Mouse (Mus musculus): ENCODE results near the gene Evx1. TPM values are rescaled to one million over a fixed set of nuclear protein-coding genes. Genes with fewer than 3 reads are reported as not detected.

Evx1 gene
- polyA plus RNA-seq (2011; ENCODE audit: insufficient read length, low read depth, missing spikeins) = not detected in 2 replicates

DNA sequence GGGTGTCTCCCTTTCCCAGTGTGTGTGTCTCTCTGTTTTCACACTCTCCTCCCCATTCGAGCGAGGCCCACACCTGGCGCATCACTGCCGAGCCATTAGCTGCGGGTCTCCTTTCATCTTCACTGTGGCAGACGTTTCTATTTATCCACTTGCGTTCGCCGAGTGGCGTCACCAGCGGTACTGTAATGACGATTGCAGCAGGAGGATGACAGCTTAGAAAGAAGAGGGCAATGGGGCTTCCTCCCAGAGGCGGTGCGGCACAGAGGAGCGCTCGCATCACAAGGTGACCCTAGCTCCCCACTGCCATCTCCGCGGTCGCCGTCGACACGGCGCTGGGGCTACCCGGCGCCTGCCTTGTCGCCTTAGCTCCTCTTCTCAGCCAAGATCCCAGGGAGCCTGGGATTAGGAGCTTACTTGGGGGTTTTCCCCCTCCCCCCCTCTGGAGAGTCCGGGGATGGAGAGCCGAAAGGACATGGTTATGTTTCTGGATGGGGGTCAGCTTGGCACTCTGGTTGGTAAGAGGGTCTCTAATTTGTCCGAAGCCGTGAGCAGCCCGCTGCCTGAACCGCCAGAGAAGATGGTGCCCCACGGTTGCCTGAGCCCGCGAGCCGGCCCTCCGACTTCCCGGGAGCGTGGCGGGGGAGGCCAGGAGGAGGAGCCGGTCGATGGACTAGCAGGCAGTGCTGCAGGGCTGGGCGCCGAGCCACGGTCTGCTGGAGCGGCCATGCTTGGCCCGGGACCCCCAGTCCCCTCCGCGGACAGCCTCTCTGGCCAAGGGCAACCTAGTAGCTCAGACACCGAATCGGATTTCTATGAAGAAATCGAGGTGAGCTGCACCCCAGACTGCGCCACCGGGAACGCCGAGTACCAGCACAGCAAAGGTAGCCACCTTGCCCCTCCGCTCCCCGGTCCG lies at the start of gene Evx1:
TSS of gene Evx1 (plus strand) at position 108 of the 913 bp plus-strand sequence.
- Histone ChIP-seq H3K4me3 (ENCODE audit: insufficient read depth, low read length) (no peak within 1 kb of the TSS), H3K27ac (ENCODE audit: insufficient read depth, low read length) (no peak within 1 kb of the TSS), H3K4me1 (ENCODE audit: control insufficient read depth, insufficient read depth, low read length) (no peaks in the 10 kb centered on the region)
- TF ChIP-seq CTCF (IDR thresholded peaks at IDR 0.05; ENCODE audit: borderline replicate concordance, insufficient read depth, low read length) (no peak), POLR2A (IDR thresholded peaks at IDR 0.05; ENCODE audit: low read depth, low read length) (no peak)

DNA sequence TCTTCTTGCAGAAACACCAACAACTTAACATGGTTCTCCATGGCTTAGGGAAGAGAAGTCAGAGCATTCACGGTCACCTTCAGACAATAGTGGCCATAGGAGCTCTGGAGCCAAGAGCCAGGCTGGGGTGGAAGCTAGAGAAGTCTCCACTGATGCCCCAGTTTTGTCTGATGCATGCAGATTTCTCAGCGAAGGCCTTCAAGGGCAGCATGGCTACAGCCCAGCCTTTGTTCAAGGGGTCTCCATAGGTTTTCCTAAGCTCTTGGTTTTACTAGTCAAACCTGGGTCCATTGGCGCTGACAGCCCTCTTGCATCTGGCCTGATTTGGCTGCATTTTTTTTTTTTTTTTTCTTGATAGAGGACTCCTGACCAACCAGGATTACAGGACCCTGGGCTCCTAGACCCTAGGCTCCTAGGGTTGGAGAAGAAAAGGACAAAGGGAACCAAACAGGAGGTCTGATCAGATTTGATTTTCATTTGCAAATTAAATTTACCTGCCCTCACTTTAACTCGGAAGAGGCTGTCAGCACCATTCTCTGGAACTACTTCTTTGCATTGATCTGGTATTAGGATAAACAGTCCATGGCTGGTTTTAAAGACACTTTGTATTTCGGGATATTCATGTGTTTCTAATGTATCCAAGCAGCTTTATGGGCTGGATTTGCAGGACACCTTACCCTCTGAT lies 49.0 kb upstream of the Evx1 start:
- Histone ChIP-seq H3K4me1 (ENCODE audit: control insufficient read depth, insufficient read depth, low read length) (no peaks in the 10 kb centered on the region; the same call in 1 of the 2 replicates), H3K4me3 (ENCODE audit: insufficient read depth, low read length) (no peak overlapping the region), H3K27ac (ENCODE audit: insufficient read depth, low read length) (no peak overlapping the region)

DNA sequence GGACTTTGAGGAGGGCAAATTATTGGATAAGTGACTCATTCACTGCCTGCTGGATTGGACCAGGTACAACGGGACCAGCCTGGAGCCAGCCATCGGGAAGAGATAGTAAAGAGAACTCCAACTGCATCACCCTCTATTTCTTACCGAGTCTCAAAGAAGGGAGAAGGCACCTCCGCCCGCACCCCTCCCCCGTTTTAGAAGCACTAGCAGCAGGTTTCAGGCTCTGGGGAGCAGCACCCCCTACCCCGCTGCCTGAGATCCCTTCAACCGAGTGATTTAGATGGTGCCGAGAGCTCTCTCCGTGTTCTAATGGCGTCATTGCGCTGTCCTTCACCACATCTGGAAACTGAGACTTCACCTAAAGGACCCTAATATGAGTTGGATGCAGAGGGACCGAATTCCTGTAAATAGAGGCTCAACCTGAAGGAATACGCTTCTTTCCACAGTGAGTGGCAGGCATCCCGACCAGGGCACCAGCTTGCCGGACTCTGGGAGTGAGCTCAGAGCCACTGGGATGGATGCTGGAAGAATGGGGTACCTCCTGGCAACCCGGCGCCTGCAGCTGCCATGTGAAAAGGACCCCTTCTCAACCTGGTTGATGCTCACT lies 47.9 kb upstream of the Evx1 start:
- Histone ChIP-seq H3K4me3 (ENCODE audit: insufficient read depth, low read length) (no peak overlapping the region), H3K4me1 (ENCODE audit: control insufficient read depth, insufficient read depth, low read length) (no peaks in the 10 kb centered on the region; the same call in 1 of the 2 replicates), H3K27ac (ENCODE audit: insufficient read depth, low read length) (no peak overlapping the region)
- TF ChIP-seq CTCF (IDR thresholded peaks at IDR 0.05; ENCODE audit: borderline replicate concordance, insufficient read depth, low read length) (no peak), POLR2A (IDR thresholded peaks at IDR 0.05; ENCODE audit: low read depth, low read length) (no peak)

More for the DNA sequence above, 49.0 kb upstream of the Evx1 start:
- no peak for TF ChIP-seq POLR2A (IDR thresholded peaks at IDR 0.05; ENCODE audit: low read depth, low read length)
- no peak for TF ChIP-seq CTCF (IDR thresholded peaks at IDR 0.05; ENCODE audit: borderline replicate concordance, insufficient read depth, low read length)

DNA sequence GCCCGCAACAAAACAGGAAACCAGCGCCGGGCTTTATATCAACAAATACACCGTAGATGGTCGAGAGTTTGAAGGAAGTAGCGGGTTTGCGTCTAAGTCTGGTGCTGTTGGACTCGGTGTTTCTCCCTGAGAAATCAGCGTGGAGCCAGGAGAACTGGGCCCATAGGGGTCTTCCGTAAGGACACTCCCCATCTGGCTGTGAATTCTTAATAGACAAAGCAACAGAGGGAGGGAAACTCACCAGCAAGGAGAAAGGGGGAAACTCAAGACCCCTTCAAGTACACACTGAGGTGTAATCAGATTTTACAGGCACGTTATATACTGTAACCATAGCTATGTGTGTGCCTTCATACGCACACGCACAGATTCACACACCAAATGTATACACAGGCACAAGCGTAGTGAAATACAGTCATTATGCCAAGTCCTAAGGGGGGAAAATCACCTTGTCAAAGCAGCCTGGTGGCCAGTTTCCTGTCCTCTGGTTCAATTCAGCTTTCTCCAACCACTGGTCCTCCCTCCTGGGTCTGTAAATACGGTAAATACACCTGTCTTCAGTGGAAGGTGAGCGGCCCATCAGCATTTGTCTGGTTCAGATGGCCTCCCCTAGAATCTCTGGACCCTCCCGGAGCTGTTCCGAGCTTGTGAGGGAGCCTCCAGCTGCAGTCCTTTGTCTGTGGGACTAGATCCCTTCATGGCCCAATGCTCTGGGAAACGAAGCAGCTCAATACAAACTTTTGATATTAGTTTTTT lies 47.2 kb upstream of the Evx1 start:
- H3K4me1 ChIP-seq (ENCODE audit: control insufficient read depth, insufficient read depth, low read length) = no peaks in the 10 kb centered on the region; the same call in 1 of the 2 replicates

DNA sequence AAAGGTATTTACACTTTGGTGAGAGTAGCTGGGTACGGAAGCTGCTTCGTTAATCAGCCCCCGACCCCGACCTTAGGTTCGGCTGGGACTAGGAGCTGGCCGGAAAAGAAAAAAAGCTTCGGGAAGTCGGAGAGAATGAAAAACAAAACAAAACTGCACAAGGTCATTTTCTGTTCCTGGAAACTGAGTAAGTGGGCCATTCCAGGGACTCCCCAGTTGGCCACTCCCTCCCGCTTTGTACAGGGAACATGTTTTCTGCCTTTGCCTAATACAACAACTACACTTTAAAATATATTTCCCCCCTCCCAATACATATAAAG lies 46.7 kb upstream of the Evx1 start:
- H3K4me1 ChIP-seq (ENCODE audit: control insufficient read depth, insufficient read depth, low read length) = no peaks in the 10 kb centered on the region; the same call in 1 of the 2 replicates
- no peak overlapping the region for H3K4me3 ChIP-seq (ENCODE audit: insufficient read depth, low read length)
- no peak overlapping the region for H3K27ac ChIP-seq (ENCODE audit: insufficient read depth, low read length)

More for the DNA sequence above, 47.2 kb upstream of the Evx1 start:
- TF ChIP-seq POLR2A (IDR thresholded peaks at IDR 0.05; ENCODE audit: low read depth, low read length) = no peak
- TF ChIP-seq CTCF (IDR thresholded peaks at IDR 0.05; ENCODE audit: borderline replicate concordance, insufficient read depth, low read length) = no peak
- Histone ChIP-seq H3K27ac (ENCODE audit: insufficient read depth, low read length) (no peak overlapping the region), H3K4me3 (ENCODE audit: insufficient read depth, low read length) (no peak overlapping the region)

DNA sequence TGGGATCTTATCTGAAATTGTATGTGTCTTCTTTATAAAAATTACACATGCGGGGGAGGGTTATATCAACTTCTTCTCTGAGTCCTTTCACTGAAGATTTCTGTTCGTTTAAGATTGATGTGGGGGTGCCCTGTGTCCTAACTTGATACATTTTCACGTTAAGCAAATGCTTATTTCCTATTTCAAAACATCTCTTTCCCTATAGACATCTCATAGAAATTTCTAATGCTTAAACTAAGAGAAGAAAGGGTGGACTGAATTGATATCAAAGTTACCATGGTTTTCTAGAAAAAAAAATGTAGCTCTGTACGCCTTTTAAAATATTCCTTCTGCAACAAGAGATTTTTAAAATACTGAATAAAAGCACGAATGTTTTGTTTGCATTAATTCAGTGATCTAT lies 46.1 kb upstream of the Evx1 start:
- no peak overlapping the region for H3K27ac ChIP-seq (ENCODE audit: insufficient read depth, low read length)
- TF ChIP-seq POLR2A (IDR thresholded peaks at IDR 0.05; ENCODE audit: low read depth, low read length) (no peak), CTCF (IDR thresholded peaks at IDR 0.05; ENCODE audit: borderline replicate concordance, insufficient read depth, low read length) (no peak)
- no peak overlapping the region for H3K4me3 ChIP-seq (ENCODE audit: insufficient read depth, low read length)
- no peaks in the 10 kb centered on the region; the same call in 1 of the 2 replicates for H3K4me1 ChIP-seq (ENCODE audit: control insufficient read depth, insufficient read depth, low read length)

More for the DNA sequence above, 46.7 kb upstream of the Evx1 start:
- TF ChIP-seq CTCF (IDR thresholded peaks at IDR 0.05; ENCODE audit: borderline replicate concordance, insufficient read depth, low read length) (no peak), POLR2A (IDR thresholded peaks at IDR 0.05; ENCODE audit: low read depth, low read length) (no peak)

DNA sequence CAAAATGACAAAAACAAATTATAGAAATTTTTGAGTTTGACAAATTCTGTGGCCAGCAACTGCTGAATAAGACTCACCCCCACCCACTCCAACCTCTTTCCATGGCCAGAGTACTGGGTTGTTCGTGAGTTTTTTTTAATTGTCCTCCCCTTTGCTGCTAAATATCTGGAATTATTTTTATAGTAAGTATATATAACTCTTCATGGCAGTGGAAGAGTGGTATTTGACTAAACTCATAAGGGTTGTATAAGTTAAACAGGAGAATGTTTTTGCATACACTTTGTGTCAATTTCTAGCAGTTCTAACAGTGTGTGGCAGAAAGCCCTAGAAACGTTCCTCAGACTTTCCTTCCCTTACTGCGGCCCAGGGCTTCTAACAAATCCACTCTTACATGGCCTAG lies 45.6 kb upstream of the Evx1 start:
- Histone ChIP-seq H3K27ac (ENCODE audit: insufficient read depth, low read length) (no peak overlapping the region), H3K4me3 (ENCODE audit: insufficient read depth, low read length) (no peak overlapping the region), H3K4me1 (ENCODE audit: control insufficient read depth, insufficient read depth, low read length) (no peaks in the 10 kb centered on the region)
- TF ChIP-seq POLR2A (IDR thresholded peaks at IDR 0.05; ENCODE audit: low read depth, low read length) = no peak
- no peak for TF ChIP-seq CTCF (IDR thresholded peaks at IDR 0.05; ENCODE audit: borderline replicate concordance, insufficient read depth, low read length)

DNA sequence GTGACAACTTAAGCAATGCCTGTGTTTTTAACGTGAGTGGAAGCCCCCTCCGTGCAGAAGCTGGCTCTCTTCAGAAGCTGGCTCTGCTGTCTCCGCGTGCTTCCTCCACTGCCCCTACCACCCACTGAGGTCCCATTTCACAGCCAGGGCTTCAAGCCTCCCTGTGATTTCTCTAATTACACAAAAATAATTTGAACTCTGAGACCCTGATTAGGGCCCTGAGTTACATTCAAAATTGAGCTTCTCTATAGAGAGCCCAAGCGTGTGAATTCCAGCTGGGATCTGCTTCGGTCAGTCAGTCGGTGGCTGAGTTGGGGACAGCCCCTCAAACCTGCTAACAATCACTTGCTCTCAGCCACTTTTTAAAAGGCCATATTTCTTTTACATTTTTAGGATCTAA lies 45.0 kb upstream of the Evx1 start:
- no peak overlapping the region for H3K27ac ChIP-seq (ENCODE audit: insufficient read depth, low read length)
- H3K4me3 ChIP-seq (ENCODE audit: insufficient read depth, low read length) = no peak overlapping the region
- no peak for TF ChIP-seq CTCF (IDR thresholded peaks at IDR 0.05; ENCODE audit: borderline replicate concordance, insufficient read depth, low read length)
- no peak for TF ChIP-seq POLR2A (IDR thresholded peaks at IDR 0.05; ENCODE audit: low read depth, low read length)
- H3K4me1 ChIP-seq (ENCODE audit: control insufficient read depth, insufficient read depth, low read length) = no peaks in the 10 kb centered on the region

DNA sequence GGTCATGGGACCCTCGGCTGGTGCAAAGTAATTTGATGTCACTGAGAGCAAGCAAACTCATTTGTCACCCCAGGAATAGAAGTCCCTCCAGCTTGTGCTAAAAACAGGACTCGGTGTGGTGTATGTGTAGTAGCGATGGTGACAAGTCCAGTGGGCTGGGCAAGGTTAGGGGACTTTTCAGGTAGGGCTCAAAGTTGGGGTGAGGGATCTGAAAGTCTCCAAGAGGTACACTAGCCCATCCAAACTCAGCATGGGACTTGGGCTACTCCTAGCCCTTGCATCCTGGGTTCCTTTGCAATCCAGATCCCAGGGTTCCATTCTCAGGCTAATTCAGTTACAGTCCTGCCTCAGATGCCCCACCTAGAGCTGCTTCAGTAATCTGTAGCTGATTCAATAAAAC lies 44.5 kb upstream of the Evx1 start:
- Histone ChIP-seq H3K4me1 (ENCODE audit: control insufficient read depth, insufficient read depth, low read length) (no peaks in the 10 kb centered on the region), H3K27ac (ENCODE audit: insufficient read depth, low read length) (no peak overlapping the region), H3K4me3 (ENCODE audit: insufficient read depth, low read length) (no peak overlapping the region)
- no peak for TF ChIP-seq POLR2A (IDR thresholded peaks at IDR 0.05; ENCODE audit: low read depth, low read length)
- no peak for TF ChIP-seq CTCF (IDR thresholded peaks at IDR 0.05; ENCODE audit: borderline replicate concordance, insufficient read depth, low read length)

All from embryonic fibroblast, embryonic 13.5 days (primary cell).